Mouse (Mus musculus): ENCODE measurements around the gene Gm12169.

GRCm38 (mm10) chr11:46578771-46579281 lies 54.8 kb downstream of the Gm12169 start:
- TF ChIP-seq CTCF (IDR thresholded peaks at IDR 0.05; ENCODE audit: low read depth): no peak
- TF ChIP-seq EP300 (IDR thresholded peaks at IDR 0.05; ENCODE audit: low read depth): no peak

Data from liver, postnatal 0 days (tissue).